Mouse (Mus musculus): ENCODE results near the gene Cant1.

DNA sequence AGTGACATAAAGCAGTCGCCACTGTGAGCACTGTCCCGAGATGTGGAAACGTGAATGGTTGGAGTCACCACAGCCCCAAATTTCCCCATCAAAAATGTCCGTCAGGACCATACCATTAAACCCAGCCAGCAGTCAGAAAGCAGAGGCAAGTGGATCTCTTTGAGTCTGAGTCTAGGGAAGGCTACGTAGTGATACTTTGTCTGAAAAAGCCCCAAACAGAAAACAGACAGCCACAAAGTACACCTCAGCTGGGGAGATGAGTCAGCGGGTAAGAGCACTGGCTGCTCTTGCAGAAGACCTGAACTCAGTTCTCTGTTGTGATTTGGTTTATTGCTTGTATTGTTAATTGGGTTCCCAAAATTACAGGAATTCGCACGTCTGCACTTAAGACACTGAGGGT is 52.3 kb downstream of the Cant1 start:
- no peak for TF ChIP-seq CTCF (IDR thresholded peaks at IDR 0.05; ENCODE audit: low read depth)
- no peak for TF ChIP-seq EP300 (IDR thresholded peaks at IDR 0.05; ENCODE audit: low read depth)
